Mouse (Mus musculus): Measurements from ENCODE around the gene Atp10b. TPM values are rescaled to one million over a fixed set of nuclear protein-coding genes. Genes with fewer than 3 reads are reported as not detected.

Gene Atp10b
- polyA plus RNA-seq, 1 experiment, result 2.2 TPM

DNA sequence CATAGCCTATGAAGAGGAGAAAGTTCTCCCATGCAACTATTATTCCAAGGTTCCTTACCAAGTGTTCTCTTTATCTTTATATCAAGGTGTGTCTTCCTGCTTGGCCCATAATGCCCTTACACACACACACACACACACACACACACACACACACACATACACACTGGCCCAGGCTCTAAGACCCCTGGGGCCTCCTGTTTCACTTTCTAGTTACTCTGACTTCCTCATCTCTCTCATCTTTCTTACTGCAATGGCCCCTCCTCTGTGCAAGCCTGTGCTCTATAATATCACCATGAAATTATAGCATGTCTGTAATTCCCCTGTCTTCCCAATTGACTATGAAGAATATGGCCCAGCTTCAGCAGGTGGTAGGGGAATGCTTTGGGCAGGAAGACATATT, 49.7 kb downstream of the Atp10b start:
- no peaks in the 10 kb centered on the region for H3K27me3 ChIP-seq (replicated peaks; ENCODE audit: control insufficient read depth, insufficient read depth, low read length)
- no peak overlapping the region for H3K4me3 ChIP-seq (ENCODE audit: insufficient read depth, low read depth, low read length)
- no peak for DNase-seq
- no peaks in the 10 kb centered on the region for H3K36me3 ChIP-seq (ENCODE audit: control insufficient read depth, insufficient read depth, low read length)
- TF ChIP-seq CTCF (conservative IDR thresholded peaks at IDR 0.05; ENCODE audit: insufficient read depth, insufficient read length, low read depth, low read length) (no peak), POLR2A (IDR thresholded peaks at IDR 0.05; ENCODE audit: low read depth, low read length) (no peak)
- H3K27ac ChIP-seq (ENCODE audit: insufficient read depth, low read depth, low read length), result no peak overlapping the region
- no peaks in the 10 kb centered on the region for H3K4me1 ChIP-seq (ENCODE audit: control insufficient read depth, insufficient read depth, low read length)

DNA sequence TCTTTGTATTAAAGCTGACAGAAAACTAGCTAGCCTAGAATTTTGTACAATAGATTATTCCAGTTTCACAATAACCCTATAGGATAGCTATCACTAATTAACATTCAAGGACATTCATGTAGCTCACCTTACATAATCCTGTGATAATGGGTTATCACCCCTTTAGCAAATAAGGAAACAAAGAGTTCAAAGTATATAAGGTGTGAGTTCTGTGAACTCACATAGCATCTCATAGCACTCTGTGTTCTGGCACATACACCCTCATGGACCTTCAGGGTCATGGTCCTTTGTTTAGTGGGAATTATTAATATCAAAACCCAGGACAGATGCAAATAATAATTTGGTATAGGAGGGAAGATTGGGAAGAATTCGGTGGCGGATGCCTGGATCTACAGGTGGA, 50.4 kb downstream of the Atp10b start:
- TF ChIP-seq POLR2A (IDR thresholded peaks at IDR 0.05; ENCODE audit: low read depth, low read length) (no peak), CTCF (conservative IDR thresholded peaks at IDR 0.05; ENCODE audit: insufficient read depth, insufficient read length, low read depth, low read length) (no peak)
- no peaks in the 10 kb centered on the region for H3K27me3 ChIP-seq (replicated peaks; ENCODE audit: control insufficient read depth, insufficient read depth, low read length)
- 95% methylated on average over 2 of the region's 2 CpGs for WGBS
- H3K4me1 ChIP-seq (ENCODE audit: control insufficient read depth, insufficient read depth, low read length), result no peaks in the 10 kb centered on the region
- no peak overlapping the region for H3K4me3 ChIP-seq (ENCODE audit: insufficient read depth, low read depth, low read length)
- H3K36me3 ChIP-seq (ENCODE audit: control insufficient read depth, insufficient read depth, low read length), result no peaks in the 10 kb centered on the region
- no peak for DNase-seq
- no peak overlapping the region for H3K27ac ChIP-seq (ENCODE audit: insufficient read depth, low read depth, low read length)

DNA sequence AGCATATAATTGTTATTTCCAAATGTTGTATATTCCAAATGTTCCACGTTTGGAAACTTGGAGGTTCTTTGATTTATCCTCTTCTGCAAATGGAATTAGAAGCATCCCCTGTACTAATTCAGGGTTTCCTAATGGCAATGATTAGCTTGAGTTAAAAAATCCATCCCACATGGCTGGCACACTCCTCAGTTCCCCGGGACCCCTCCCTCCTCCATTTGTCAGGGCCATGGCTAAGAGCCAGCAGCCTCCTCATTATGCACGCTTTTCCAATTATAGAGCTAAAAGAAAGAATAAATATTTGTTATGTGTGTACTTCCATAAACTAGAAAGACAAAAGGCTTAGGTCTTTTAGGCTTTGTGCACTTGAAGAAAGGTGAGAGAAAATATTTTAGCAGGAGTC, 53.9 kb downstream of the Atp10b start:
- no peak overlapping the region for H3K27ac ChIP-seq (ENCODE audit: insufficient read depth, low read depth, low read length)
- DNase-seq, result no peak
- WGBS, result 53% methylated on average over 3 of the region's 3 CpGs
- H3K4me3 ChIP-seq (ENCODE audit: insufficient read depth, low read depth, low read length), result no peak overlapping the region
- no peaks in the 10 kb centered on the region for H3K27me3 ChIP-seq (replicated peaks; ENCODE audit: control insufficient read depth, insufficient read depth, low read length)
- H3K36me3 ChIP-seq (ENCODE audit: control insufficient read depth, insufficient read depth, low read length), result no peaks in the 10 kb centered on the region
- no peak for TF ChIP-seq POLR2A (IDR thresholded peaks at IDR 0.05; ENCODE audit: low read depth, low read length)
- no peak for TF ChIP-seq CTCF (conservative IDR thresholded peaks at IDR 0.05; ENCODE audit: insufficient read depth, insufficient read length, low read depth, low read length)
- H3K4me1 ChIP-seq (ENCODE audit: control insufficient read depth, insufficient read depth, low read length), result no peaks in the 10 kb centered on the region

DNA sequence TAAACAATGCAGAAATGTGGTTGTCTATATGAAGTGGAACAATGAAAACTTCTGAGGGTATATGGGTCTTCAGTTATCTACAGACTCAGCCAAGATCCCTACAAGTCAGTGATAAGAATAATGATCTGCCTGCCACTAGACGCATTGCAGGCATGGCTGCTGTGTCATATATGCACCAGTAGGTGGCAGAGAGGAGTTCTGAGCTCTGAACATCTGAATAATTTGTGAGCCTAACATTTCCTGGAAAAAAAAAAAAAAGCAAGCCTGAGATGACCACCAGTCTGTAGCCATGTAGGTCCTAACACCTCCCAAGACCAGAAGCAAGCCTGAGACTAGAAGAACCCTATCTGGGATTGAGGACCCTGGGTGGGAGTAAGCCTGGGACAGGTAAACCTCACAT, 63.5 kb downstream of the Atp10b start:
- no peak overlapping the region for H3K27ac ChIP-seq (ENCODE audit: insufficient read depth, low read depth, low read length)
- H3K27me3 ChIP-seq (replicated peaks; ENCODE audit: control insufficient read depth, insufficient read depth, low read length), result no peaks in the 10 kb centered on the region
- no peaks in the 10 kb centered on the region for H3K36me3 ChIP-seq (ENCODE audit: control insufficient read depth, insufficient read depth, low read length)
- DNase-seq, result no peak
- WGBS, result 39% methylated on average over 1 of the region's 1 CpGs
- H3K4me3 ChIP-seq (ENCODE audit: insufficient read depth, low read depth, low read length), result no peak overlapping the region
- H3K4me1 ChIP-seq (ENCODE audit: control insufficient read depth, insufficient read depth, low read length), result no peaks in the 10 kb centered on the region
- no peak for TF ChIP-seq POLR2A (IDR thresholded peaks at IDR 0.05; ENCODE audit: low read depth, low read length)
- TF ChIP-seq CTCF (conservative IDR thresholded peaks at IDR 0.05; ENCODE audit: insufficient read depth, insufficient read length, low read depth, low read length), result peak; percentile 56

DNA sequence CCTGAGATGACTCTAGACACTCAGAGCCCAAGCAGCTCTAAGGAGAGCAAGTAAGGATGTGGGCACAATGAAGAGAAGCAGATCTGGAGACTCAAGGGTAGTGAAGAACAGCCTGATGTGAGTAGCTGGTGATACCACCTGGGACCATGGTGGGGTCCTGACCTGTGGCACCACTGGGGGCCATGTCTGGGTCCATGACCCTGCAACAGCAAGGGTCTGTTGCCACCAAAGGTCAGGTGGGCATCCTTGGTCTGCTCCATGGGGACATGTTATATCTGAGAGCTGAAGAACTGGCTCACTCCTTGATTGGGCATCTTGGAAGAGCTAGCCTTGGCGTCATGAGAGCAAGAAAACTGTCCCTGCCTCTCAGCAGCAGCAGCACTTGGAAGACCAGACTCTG, 64.1 kb downstream of the Atp10b start:
- no peak for DNase-seq
- Histone ChIP-seq H3K4me3 (ENCODE audit: insufficient read depth, low read depth, low read length) (no peak overlapping the region), H3K4me1 (ENCODE audit: control insufficient read depth, insufficient read depth, low read length) (no peaks in the 10 kb centered on the region), H3K36me3 (ENCODE audit: control insufficient read depth, insufficient read depth, low read length) (no peaks in the 10 kb centered on the region), H3K27ac (ENCODE audit: insufficient read depth, low read depth, low read length) (no peak overlapping the region), H3K27me3 (replicated peaks; ENCODE audit: control insufficient read depth, insufficient read depth, low read length) (no peaks in the 10 kb centered on the region)
- 92% methylated on average over 1 of the region's 1 CpGs for WGBS
- TF ChIP-seq POLR2A (IDR thresholded peaks at IDR 0.05; ENCODE audit: low read depth, low read length) (no peak), CTCF (conservative IDR thresholded peaks at IDR 0.05; ENCODE audit: insufficient read depth, insufficient read length, low read depth, low read length) (no peak)

DNA sequence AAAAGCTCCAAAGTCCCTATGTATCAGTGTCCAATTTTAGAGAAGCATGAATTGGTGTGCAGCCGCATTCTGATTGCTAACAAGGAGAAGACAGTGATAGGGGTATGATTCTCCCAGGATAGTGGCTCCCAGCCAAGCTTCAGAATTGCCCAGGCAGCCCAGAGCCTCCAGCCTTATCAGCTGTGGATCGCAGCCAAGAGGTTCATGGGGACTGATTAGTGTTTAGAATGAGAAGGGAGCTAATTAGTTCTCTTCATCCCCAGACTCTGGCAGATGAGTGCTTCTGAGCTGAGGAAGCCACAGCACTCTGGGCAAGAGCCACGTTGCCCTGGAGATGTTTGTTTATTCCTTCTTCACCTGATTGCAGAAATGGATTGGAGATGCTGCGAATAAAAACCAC, 67.3 kb downstream of the Atp10b start:
- TF ChIP-seq POLR2A (IDR thresholded peaks at IDR 0.05; ENCODE audit: low read depth, low read length) (no peak), CTCF (conservative IDR thresholded peaks at IDR 0.05; ENCODE audit: insufficient read depth, insufficient read length, low read depth, low read length) (no peak)
- no peak for DNase-seq
- Histone ChIP-seq H3K36me3 (ENCODE audit: control insufficient read depth, insufficient read depth, low read length) (no peaks in the 10 kb centered on the region), H3K4me1 (ENCODE audit: control insufficient read depth, insufficient read depth, low read length) (no peaks in the 10 kb centered on the region), H3K27me3 (replicated peaks; ENCODE audit: control insufficient read depth, insufficient read depth, low read length) (no peaks in the 10 kb centered on the region), H3K27ac (ENCODE audit: insufficient read depth, low read depth, low read length) (no peak overlapping the region), H3K4me3 (ENCODE audit: insufficient read depth, low read depth, low read length) (no peak overlapping the region)
- 69% methylated on average over 4 of the region's 4 CpGs for WGBS

DNA sequence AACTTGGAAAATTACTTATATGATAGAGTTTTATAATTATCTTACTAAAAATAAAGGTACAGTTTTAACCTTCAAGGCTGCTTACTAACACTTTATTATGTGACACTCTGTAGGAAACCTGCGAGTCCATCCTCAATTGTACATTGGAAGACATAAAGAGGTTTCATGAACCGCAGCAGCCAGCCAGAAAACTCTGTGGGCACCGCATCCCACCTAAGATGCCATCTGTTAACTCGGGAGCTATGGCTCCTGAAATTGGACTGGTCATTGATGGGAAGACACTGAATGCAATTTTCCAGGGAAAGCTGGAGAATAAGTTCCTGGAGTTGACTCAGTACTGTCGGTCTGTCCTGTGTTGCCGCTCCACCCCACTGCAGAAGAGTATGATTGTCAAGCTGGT, 80.6 kb downstream of the Atp10b start:
- 95% methylated on average over 6 of the region's 6 CpGs for WGBS
- Histone ChIP-seq H3K4me1 (ENCODE audit: control insufficient read depth, insufficient read depth, low read length) (no peaks in the 10 kb centered on the region), H3K27ac (ENCODE audit: insufficient read depth, low read depth, low read length) (no peak overlapping the region), H3K27me3 (replicated peaks; ENCODE audit: control insufficient read depth, insufficient read depth, low read length) (no peaks in the 10 kb centered on the region), H3K36me3 (ENCODE audit: control insufficient read depth, insufficient read depth, low read length) (no peaks in the 10 kb centered on the region), H3K4me3 (ENCODE audit: insufficient read depth, low read depth, low read length) (no peak overlapping the region)
- TF ChIP-seq POLR2A (IDR thresholded peaks at IDR 0.05; ENCODE audit: low read depth, low read length), result no peak
- TF ChIP-seq CTCF (conservative IDR thresholded peaks at IDR 0.05; ENCODE audit: insufficient read depth, insufficient read length, low read depth, low read length), result no peak
- no peak for DNase-seq

DNA sequence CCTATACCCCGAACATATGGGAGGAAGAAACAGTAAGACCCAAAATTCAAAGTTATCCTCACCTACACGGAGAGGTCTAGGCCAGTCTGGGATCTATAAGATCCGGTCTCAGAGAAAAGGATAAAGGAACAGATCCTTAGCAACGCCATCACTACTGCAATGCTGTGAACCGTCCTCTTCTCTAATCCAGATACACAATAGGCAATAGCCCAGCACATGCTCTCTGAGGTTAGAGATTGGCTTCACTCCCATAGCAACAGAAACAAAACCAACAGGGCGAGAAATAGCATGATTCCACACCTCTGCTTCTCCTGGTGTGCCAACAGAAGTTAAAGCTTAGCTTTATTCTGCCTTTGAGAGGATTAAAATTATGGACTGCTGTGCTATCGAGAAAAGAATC, 82.4 kb downstream of the Atp10b start:
- no peaks in the 10 kb centered on the region for H3K27me3 ChIP-seq (replicated peaks; ENCODE audit: control insufficient read depth, insufficient read depth, low read length)
- 77% methylated on average over 7 of the region's 7 CpGs for WGBS
- H3K4me3 ChIP-seq (ENCODE audit: insufficient read depth, low read depth, low read length), result no peak overlapping the region
- H3K27ac ChIP-seq (ENCODE audit: insufficient read depth, low read depth, low read length), result no peak overlapping the region
- DNase-seq, result no peak
- H3K4me1 ChIP-seq (ENCODE audit: control insufficient read depth, insufficient read depth, low read length), result no peaks in the 10 kb centered on the region
- TF ChIP-seq CTCF (conservative IDR thresholded peaks at IDR 0.05; ENCODE audit: insufficient read depth, insufficient read length, low read depth, low read length) (no peak), POLR2A (IDR thresholded peaks at IDR 0.05; ENCODE audit: low read depth, low read length) (no peak)
- no peaks in the 10 kb centered on the region for H3K36me3 ChIP-seq (ENCODE audit: control insufficient read depth, insufficient read depth, low read length)
